Mouse (Mus musculus): ENCODE measurements around the gene D930007J09Rik. TPM values are rescaled to one million over a fixed set of nuclear protein-coding genes. Genes with fewer than 3 reads are reported as not detected.

The D930007J09Rik gene
- total and polyA plus RNA-seq, 2 experiments from 2014 or later: not detected

DNA sequence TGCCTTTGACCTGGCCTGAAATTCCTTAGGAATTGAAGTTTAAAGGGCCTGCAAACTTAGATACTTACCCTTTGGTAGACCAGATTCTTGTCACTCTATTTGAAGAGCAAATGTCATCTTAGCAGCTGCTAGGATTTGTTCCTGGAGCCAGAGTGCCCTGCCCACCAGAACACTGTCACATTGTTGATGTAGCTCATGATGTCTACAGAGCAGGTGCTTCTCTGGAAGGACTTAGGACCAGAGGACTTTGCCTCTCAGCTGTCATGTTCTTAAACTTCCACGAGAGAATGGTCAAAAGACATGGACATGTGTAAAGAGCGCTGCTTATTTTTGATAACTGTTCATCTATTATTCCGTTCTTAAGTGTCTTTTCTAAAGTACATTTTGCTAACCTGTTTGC is 16.6 kb upstream of the D930007J09Rik start:
- no peak overlapping the region for H3K9ac ChIP-seq (replicated peaks; ENCODE audit: low read depth, low read length)
- 95% methylated on average over 3 of the region's 3 CpGs for WGBS
- no peaks in the 10 kb centered on the region for H3K27me3 ChIP-seq (ENCODE audit: control insufficient read depth, insufficient read depth, low read length)
- H3K4me3 ChIP-seq (ENCODE audit: low read depth, low read length): no peak overlapping the region
- H3K4me2 ChIP-seq (ENCODE audit: low read depth, low read length): no peak overlapping the region
- H3K4me1 ChIP-seq (ENCODE audit: control insufficient read depth, insufficient read depth): no peaks in the 10 kb centered on the region
- ATAC-seq (ENCODE audit: insufficient read depth, low read depth) (no peak), DNase-seq (ENCODE audit: low spot score) (no peak)
- H3K9me3 ChIP-seq (replicated peaks; ENCODE audit: control insufficient read depth, low read length): no peaks in the 10 kb centered on the region
- no peak overlapping the region for H3K27ac ChIP-seq (ENCODE audit: low read depth)
- TF ChIP-seq CTCF (IDR thresholded peaks at IDR 0.05; ENCODE audit: low read depth) (no peak), EP300 (IDR thresholded peaks at IDR 0.05; ENCODE audit: low read depth) (no peak)
- peaks cover 81% of the 10 kb centered on the region for H3K36me3 ChIP-seq (replicated peaks; ENCODE audit: control insufficient read depth, insufficient read depth, low read length)

- no peaks in the 10 kb centered on the region for H3K9me3 ChIP-seq (replicated peaks; ENCODE audit: control insufficient read depth, low read length)
- peaks cover 45% of the 10 kb centered on the region for H3K36me3 ChIP-seq (replicated peaks; ENCODE audit: control insufficient read depth, insufficient read depth, low read length)
- 87% methylated on average over 3 of the region's 3 CpGs for WGBS
- no peak for DNase-seq (ENCODE audit: low spot score)
- no peak overlapping the region for H3K4me3 ChIP-seq (ENCODE audit: low read depth, low read length)
- H3K4me2 ChIP-seq (ENCODE audit: low read depth, low read length): no peak overlapping the region
- no peak for ATAC-seq (ENCODE audit: insufficient read depth, low read depth)
- peaks cover 30% of the 10 kb centered on the region for H3K4me1 ChIP-seq (ENCODE audit: control insufficient read depth, insufficient read depth)
- no peak overlapping the region for H3K9ac ChIP-seq (replicated peaks; ENCODE audit: low read depth, low read length)
- no peak for TF ChIP-seq EP300 (IDR thresholded peaks at IDR 0.05; ENCODE audit: low read depth)
- TF ChIP-seq CTCF (IDR thresholded peaks at IDR 0.05; ENCODE audit: low read depth): no peak
- H3K27me3 ChIP-seq (ENCODE audit: control insufficient read depth, insufficient read depth, low read length): no peaks in the 10 kb centered on the region
- H3K27ac ChIP-seq (ENCODE audit: low read depth): no peak overlapping the region
These were observed 5.0 kb upstream of the D930007J09Rik start for GRCm38 (mm10) chr13:32807624-32808023.

DNA sequence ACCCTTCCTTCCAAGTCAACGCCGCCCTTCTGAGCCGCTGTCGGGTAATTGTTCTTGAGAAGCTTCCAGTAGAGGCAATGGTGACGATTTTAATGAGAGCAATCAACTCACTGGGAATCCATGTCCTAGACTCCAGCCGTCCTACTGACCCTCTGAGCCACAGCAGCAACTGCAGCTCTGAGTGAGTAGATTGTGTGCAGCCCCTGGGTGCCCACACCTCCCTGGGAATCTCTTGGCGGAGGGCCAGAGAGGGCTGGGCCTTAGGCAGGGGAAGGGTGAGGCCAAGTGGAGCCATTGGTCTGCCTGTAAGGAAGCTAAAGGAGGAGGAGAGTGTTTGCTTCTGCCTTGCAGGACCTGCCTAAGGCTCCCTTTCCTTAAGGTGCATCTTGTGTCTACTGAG is 4.2 kb upstream of the D930007J09Rik start:
- no peak for ATAC-seq (ENCODE audit: insufficient read depth, low read depth)
- Histone ChIP-seq H3K4me1 (ENCODE audit: control insufficient read depth, insufficient read depth) (peaks cover 27% of the 10 kb centered on the region), H3K27ac (ENCODE audit: low read depth) (0 out of 2 replicates have a peak overlapping the region, but pooled peaks have one; percentile 20), H3K9me3 (replicated peaks; ENCODE audit: control insufficient read depth, low read length) (no peaks in the 10 kb centered on the region), H3K4me2 (ENCODE audit: low read depth, low read length) (no peak overlapping the region), H3K36me3 (replicated peaks; ENCODE audit: control insufficient read depth, insufficient read depth, low read length) (peaks cover 44% of the 10 kb centered on the region), H3K4me3 (ENCODE audit: low read depth, low read length) (no peak overlapping the region), H3K27me3 (ENCODE audit: control insufficient read depth, insufficient read depth, low read length) (no peaks in the 10 kb centered on the region), H3K9ac (replicated peaks; ENCODE audit: low read depth, low read length) (no peak overlapping the region)
- peak; percentile 23 for DNase-seq (ENCODE audit: low spot score)
- TF ChIP-seq CTCF (IDR thresholded peaks at IDR 0.05; ENCODE audit: low read depth): no peak
- 50% methylated on average over 7 of the region's 7 CpGs for WGBS

DNA sequence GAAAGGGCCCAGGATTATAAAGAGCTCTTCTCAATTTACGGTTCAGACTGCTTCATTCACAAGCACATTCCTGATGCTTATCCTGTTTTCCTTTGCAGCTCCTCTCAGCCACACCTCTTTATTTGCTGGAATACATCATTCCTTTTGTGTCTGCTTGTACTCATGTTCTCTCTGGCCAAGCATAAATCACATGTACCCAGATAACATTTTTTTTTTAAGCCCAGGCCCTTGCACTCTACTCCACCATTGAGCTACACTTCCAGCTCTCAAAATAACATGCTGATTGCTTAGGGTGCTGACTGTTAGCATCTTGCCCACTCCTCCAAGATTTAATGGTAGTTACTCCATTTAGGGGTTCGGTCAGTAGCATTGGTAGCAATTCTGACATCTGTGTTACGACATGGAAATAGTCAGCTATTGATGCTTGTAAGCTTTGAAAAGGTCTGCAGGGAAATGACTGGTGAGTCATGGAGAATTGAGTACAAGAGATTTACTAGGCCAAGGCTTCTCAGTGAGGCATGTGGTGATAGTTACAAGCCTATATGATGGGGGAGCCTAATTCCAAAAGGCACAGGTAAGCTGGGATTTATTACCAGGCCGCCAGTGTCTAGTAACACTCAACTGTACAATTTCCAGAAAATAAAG is 1.2 kb upstream of the D930007J09Rik start:
- peak; percentile 66 for DNase-seq (ENCODE audit: low spot score)
- no peak for TF ChIP-seq CTCF (IDR thresholded peaks at IDR 0.05; ENCODE audit: low read depth)
- TF ChIP-seq EP300 (IDR thresholded peaks at IDR 0.05; ENCODE audit: low read depth): no peak

DNA sequence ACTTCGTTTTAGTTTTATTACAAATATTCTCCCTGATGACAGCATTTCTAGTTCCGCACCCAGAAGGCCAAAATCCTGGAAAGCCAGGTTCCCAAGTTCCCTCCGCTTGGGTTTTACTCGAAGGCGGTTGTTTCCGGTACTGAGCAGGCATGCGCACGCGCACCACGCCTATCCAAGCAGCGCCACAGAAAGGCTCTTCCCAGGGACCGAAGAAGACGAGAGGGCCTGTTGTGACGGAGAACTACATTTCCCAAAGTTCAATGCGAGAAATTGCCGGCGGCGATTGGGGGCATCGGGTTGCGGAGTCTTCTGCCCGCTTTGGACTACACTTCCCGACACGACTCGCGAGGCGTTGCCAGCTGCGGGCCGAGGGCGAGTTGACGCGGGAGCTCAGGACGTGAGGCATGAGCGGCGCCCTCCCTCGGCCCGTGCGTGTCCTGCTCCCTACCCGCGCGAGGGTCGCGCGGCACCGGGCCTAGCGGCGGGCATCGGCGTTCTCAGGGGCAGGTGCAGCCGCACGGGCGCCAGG is 892 bp downstream of the D930007J09Rik start, which contains the start of gene Wrnip1:
TSS of gene Wrnip1 (plus strand) at position 346 of the 529 bp plus-strand sequence.
- peak within 1 kb of the TSS; percentile 87 for H3K4me3 ChIP-seq (ENCODE audit: low read depth, low read length)
- under 1% methylated on average over 50 of the region's 51 CpGs for WGBS
- no peaks in the 10 kb centered on the region for H3K9me3 ChIP-seq (replicated peaks; ENCODE audit: control insufficient read depth, low read length)
- H3K9ac ChIP-seq (replicated peaks; ENCODE audit: low read depth, low read length): peak within 1 kb of the TSS; percentile 88
- H3K36me3 ChIP-seq (replicated peaks; ENCODE audit: control insufficient read depth, insufficient read depth, low read length): peaks cover 11% of the 10 kb centered on the region
- DNase-seq (ENCODE audit: low spot score) (peak; percentile 99), ATAC-seq (ENCODE audit: insufficient read depth, low read depth) (peak; percentile 95)
- peaks cover 28% of the 10 kb centered on the region for H3K4me1 ChIP-seq (ENCODE audit: control insufficient read depth, insufficient read depth)
- peak within 1 kb of the TSS; percentile 88 for H3K27ac ChIP-seq (ENCODE audit: low read depth)
- H3K27me3 ChIP-seq (ENCODE audit: control insufficient read depth, insufficient read depth, low read length): no peaks in the 10 kb centered on the region
- peak within 1 kb of the TSS; percentile 79 for H3K4me2 ChIP-seq (ENCODE audit: low read depth, low read length)
- TF ChIP-seq CTCF (IDR thresholded peaks at IDR 0.05; ENCODE audit: low read depth) (peak; percentile 31), EP300 (IDR thresholded peaks at IDR 0.05; ENCODE audit: low read depth) (no peak)

More for the DNA sequence above, 1.2 kb upstream of the D930007J09Rik start:
- Histone ChIP-seq H3K4me2 (ENCODE audit: low read depth, low read length) (peak overlapping the region; percentile 79), H3K4me1 (ENCODE audit: control insufficient read depth, insufficient read depth) (peaks cover 32% of the 10 kb centered on the region), H3K27me3 (ENCODE audit: control insufficient read depth, insufficient read depth, low read length) (no peaks in the 10 kb centered on the region), H3K4me3 (ENCODE audit: low read depth, low read length) (peak overlapping the region; percentile 87), H3K9me3 (replicated peaks; ENCODE audit: control insufficient read depth, low read length) (no peaks in the 10 kb centered on the region), H3K36me3 (replicated peaks; ENCODE audit: control insufficient read depth, insufficient read depth, low read length) (peaks cover 25% of the 10 kb centered on the region), H3K9ac (replicated peaks; ENCODE audit: low read depth, low read length) (peak overlapping the region; percentile 88), H3K27ac (ENCODE audit: low read depth) (peak overlapping the region; percentile 88)
- 55% methylated on average over 4 of the region's 4 CpGs for WGBS
- ATAC-seq (ENCODE audit: insufficient read depth, low read depth): peak; percentile 8; the same call in 1 of the 2 replicates

Data from heart, postnatal 0 days (tissue).